Mouse (Mus musculus) spleen, postnatal 4 days (tissue): Measurements from ENCODE around the gene Mtmr11.
"Not testable (repeated sequence)": the region's sequence is repeated elsewhere in the genome, so short reads cannot be mapped to it uniquely, and the experiment has no call there.

Source experiments
- DNase-seq, 2 experiments: peaks; one replicate each; pipeline ENCODE4 v3.0.0; 2022; ENCODE audit warnings: low spot score in 2 of 2

The Mtmr11 gene

DNA sequence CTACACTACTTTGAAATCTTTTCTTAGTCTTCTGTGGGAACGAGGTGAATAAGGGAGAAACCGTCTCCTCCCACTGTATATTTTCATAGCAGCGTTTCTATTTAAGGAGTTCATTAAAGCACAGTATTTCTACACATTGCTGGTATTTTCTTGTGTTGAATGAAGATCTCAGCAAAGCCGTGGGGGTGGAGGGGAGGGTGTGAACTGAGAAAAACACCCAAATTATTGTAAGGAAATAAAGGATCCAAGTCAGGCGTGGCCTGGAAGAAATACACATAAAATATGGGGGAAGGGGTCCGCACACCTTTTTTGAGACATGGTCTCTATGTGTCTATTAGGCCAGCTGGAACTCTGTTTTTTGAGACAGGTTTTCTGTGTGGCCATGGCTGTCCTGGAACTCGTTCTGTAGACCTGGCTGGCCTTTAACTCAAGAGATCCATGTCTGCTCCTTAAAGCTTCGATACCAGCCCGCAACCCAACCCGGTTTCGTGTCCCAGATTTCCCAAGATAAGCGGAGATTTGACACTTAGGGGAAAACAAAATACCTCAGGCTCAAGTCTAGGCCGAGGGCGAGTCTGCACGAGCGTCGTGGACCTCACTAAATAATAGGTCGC lies 9.9 kb downstream of the Mtmr11 start:
- DNase-seq, result no peak

DNA sequence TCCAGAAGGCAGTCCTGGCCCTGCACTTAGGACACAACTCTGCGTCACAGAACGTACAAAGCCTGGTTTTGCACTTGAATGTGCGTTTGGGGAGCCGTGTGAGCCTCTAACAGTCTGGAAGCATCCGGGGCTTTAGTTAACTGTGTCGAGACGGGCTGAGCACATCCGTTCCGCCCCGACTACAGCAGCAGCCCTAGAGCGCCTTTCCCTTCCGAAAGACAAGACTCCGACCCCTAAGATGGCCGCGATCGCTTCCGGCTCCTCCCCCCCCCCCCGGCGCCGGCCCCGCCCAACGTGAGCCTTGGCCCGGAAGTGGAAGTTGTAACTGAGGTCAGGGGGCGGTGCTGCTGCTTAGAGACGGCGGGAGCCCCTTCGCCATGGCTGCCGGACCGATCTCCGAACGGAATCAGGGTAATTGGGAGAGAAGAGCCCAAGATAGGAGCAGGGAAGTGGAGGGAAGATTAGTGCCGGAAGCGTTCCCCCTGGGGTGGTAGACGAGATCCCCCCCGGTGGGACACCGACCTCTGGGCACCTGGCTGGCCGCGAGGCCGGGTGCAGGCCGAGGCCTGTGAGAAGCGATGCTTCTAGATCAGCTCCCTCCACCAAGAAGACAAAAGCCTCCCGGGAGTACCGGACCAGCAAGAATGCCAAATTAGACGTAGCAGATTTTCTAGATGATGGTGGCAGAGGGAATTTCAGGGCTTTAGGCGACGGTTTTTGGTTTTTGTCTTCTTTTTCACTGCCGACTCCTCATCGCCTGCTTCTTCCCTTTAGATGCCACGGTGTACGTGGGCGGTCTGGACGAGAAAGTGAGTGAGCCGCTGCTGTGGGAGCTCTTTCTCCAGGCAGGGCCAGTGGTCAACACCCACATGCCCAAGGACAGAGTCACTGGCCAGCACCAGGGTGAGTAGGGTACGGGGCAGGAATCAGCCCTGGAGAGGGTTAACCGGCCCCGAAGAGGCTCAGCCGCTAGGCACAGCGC lies 10.7 kb downstream of the Mtmr11 start, which contains the start of gene Sf3b4:
Sf3b4 (plus strand) TSS at position 136 of the 982 bp plus-strand sequence.
- DNase-seq, result peak; percentile 83 to 90

DNA sequence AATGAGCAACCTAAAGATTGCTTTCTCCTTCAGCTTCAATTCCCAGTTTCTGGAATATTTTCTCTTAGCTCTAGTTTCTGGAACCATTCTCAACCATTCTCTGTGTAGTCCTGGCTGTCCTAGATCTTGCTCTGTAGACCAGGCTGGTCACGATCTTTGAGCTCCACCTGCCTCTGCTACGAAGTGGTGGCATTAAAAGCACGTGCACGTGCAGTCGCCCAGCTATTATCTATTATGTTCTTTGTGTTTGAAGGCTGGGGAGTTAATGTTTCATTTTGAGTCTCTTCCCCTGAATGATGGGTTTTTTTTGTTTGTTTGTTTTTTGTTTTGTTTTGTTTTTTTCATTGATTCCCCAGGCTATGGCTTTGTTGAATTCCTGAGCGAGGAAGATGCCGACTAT lies 11.4 kb downstream of the Mtmr11 start:
- no peak for DNase-seq

DNA sequence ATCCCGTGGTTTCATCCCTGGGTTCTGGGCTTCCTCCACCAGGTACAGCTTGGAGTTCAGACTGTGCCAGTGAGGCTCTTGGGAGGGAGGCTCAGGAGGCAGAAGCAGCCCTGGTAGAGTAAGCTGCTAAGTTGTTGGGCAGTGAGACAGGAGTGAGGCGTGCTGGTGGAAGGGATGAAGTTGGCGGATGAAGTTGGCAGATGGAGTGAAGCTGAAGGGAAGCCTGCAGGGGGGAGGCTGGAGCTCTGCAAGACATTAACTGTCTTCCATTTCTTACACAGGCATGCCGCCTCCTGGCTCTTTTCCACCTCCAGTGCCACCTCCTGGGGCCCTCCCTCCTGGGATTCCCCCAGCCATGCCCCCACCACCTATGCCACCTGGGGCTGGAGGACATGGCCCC lies 12.2 kb downstream of the Mtmr11 start:
- not testable (repeated sequence) for DNase-seq

DNA sequence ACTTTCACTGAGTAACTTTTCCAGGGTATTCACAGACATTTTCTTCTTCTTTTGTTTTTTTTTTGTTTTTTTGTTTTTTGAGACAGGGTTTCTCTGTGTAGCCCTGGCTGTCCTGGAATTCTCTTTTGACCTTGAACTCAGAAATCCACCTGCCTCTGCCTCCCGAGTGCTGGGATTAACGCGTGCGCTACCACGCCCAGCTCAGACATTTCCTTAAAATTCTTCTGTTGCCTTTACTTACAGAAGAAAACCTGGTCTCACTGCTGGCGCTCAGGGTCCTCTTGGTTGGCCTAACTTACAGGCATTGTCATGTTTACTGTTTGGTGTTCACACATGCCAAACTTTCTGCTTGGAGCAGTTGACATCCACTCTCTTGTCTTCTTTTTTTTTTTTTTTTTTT lies 13.4 kb downstream of the Mtmr11 start:
- no peak for DNase-seq

DNA sequence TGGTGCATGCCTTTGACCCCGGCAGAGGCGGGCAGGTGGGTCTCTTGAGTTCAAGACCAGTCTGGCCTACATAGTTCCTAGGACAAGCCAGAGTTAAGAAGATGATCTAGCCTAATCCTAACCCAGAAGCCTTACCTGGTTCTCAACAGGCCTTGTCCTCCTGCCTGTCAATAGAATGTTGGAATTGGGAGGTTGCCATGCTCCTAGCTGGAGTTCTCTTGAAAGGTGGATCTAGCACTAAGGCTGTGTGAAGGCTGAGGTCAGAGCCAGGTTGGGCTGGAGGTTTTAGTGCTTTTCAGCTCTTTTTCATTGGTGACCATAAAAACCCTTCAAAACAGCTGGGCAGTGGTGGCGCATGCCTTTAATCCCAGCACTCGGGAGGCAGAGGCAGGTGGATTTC lies 16.6 kb downstream of the Mtmr11 start:
- DNase-seq, result no peak

DNA sequence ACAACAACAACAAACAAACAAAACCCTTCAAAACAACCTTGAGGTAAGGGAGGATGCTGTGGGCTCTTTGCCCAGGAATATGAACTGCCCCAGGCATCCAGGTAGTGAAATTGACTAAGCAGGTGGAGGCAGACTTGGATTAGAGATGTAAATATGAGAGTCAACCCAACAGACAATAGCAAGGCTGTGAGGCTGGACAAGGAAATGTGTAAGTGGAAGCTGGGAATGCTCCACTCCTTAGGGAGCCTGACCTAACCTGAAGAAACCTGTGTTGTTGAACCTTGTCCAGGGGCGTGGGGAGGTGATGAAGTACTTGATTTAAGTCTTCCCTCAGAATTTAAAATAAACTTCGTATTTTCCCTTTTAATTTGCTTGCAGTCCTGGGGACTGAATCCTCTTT lies 17.1 kb downstream of the Mtmr11 start:
- no peak for DNase-seq

DNA sequence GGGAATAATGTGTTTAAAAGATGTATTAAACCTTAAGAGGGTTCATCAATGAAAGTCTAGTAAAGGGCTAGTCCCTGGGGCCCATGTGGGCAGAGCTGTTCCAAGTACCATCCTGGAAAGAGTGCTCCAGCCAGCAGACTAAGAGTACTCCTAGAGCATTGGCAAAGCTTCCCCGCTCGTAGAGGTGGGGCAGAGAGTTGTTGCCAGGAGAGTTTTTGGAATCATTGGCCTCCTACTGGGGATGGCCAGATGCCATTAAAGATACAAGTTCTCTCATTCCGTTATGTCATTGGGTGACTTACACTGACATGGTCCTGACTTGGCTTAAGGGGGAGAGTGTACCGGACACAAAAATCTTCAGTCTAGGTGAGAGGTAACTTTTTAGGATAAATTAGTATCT lies 17.7 kb downstream of the Mtmr11 start:
- no peak for DNase-seq

DNA sequence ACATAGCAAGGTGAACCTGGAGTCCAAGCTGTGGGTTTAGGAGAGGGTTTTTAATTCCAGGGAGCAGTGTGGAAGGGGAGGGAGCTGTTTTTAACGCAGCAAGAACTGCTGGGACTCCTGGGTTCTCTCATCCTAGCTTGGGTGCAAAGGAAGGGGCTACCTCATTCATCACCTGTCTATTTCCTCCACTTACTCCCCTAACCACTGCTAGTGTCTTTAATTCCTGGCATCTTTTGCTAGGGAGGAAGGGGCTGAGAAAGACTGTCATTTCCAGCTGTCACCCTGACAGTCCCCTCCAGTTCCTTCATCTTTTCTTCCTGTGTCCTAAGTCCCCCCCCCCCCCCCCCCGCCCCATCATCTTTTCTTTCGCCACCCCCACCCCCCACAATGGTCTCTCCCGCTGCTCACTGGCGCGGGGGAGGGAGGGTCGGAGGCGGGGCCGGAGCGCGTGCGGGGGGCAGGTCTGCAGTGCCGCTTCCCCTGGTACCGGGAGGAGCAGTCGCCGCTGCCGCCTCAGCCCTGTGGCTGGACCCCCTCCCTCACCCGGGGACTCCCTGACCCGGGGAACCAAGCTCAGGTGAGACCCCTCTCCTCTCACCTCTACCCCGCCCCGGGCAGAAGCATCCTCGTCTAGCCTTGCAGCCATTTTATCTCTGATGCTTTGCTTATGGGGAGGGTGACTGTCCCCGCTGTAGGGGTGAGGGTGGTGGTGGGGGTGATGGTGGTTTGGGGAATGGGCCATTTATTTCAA lies 19.1 kb downstream of the Mtmr11 start, which contains the start of gene Sv2a:
Sv2a (plus strand) TSS at position 425 of the 751 bp plus-strand sequence.
- DNase-seq, result no peak

DNA sequence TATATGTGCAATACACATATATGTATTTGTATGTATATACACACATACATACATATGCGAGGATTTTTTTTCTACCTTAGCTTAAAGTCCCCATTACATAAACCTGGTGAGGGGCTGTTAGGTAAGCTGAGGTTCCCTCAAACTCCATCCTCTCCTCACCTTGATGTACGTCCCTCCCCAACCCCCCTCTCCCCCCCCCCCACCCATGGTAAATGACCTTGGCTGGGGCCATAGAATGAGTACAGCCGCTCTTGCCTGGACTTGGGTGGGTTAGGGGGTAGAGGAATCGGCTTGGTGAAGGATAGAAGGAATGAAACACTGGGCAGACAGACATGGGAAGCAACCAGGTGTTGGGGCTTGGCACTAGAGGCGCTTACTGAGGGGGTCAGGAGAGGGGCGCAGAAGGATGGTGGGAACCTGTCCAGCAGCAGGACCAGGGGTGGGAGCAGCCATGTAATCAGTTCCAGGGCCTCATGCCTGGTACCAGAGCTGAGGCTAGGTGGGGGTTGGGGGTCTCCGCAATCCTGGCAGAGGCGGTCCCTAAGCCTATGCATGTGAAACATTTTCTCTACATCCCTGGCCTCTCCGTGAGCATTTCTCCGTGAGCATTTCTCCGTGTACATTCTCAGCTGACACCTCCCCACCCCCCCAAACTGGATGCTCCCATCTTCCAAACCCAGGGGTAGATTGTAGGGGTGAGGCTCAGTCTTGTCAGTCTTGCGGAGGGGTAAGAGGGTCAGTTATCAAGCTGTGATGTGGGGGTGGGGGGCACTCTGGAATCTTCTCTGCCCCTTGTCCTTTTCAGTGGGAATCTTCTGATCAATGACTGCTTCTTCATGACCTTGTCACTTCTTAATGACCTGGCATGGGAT lies 19.9 kb downstream of the Mtmr11 start:
- no peak for DNase-seq

DNA sequence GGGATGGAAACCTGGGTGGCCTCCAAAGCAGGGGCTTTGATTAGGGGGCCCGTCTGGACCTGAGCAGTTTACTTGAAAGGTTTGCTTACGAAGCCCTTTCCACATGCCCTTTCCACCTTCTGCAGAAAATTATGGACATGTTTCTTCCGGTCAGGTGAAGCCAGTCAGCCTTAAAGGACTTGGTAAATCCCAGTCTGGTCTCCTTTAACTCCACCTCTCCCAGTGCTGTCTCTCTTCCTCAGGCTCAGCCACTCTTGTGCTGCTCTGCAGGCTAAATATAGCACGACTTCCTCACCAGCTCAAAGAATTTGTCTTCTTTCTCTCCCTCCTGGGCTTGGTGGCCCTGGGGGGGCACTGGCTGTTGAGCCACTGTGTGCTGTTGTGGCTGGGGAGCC lies 20.6 kb downstream of the Mtmr11 start:
- DNase-seq, result no peak

DNA sequence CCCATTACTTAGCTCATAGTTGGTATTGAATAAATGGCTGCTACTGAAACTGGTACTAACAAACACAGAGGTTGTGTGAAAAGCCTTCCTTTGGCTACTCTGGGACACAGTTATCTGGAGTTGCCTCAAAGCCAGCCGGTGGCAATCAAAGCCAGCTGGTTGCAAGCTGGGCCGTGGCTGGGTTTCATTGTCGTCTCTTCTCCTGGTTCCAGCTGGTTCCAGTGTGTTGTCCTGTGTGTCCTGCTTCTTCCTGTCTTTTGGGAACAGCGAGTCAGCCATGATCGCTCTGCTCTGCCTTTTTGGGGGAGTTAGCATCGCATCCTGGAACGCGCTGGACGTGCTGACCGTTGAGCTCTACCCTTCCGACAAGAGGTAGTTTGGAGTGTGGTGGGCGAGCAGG lies 31.2 kb downstream of the Mtmr11 start:
- peak in 1 of 2 experiments; percentile 57 for DNase-seq

DNA sequence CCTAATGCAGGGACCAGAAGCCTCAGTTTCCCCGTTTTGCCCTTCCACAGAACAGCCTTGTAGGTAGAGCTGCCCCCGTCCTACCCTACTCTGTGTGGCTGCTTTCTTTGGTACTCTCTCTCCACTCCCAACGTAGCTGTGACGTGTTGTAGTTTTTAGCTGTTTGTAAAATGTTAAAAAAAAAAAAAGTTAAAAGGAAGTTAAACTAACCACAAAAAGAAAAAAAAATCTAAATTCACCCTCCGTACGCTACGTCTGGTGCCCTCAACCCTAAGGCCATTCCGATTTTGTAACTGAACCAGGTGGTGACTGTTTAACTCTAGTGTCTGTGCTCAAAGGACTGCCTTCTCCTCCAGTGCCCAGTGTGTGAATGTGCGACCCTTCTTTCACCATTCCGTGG lies 33.2 kb downstream of the Mtmr11 start:
- DNase-seq, result no peak

DNA sequence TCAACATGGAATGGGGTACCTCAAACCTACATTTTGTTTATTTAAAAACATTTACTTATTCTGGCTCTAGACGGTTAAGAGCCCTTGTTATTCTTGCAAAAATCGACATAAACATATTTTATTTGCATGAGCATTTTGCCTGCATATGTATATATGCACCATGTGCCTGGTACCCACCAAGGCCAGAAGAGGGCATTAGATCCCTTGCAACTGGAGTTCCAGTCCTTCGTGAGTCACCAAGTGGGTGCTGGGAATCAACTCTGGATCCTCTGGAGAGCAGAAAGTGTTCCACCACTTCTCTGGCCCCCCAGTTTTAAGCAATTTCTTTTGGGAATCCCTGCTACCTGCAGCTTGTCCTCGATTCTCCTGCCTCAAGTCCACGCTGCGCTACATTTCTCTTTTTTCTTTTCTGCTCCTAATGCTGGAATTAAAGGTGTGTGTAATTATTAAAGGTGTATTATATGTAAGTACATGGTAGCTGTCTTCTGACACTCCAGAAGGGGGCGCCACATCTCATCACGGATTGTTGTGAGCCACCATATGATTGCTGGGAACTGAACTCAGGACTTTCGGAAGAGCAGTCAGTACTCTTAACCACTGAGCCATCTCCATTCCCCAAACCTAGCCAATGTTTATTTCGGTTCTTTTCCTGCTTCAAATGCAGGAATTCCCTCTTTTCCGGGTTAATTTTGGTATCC lies 34.0 kb downstream of the Mtmr11 start:
- no peak for DNase-seq

DNA sequence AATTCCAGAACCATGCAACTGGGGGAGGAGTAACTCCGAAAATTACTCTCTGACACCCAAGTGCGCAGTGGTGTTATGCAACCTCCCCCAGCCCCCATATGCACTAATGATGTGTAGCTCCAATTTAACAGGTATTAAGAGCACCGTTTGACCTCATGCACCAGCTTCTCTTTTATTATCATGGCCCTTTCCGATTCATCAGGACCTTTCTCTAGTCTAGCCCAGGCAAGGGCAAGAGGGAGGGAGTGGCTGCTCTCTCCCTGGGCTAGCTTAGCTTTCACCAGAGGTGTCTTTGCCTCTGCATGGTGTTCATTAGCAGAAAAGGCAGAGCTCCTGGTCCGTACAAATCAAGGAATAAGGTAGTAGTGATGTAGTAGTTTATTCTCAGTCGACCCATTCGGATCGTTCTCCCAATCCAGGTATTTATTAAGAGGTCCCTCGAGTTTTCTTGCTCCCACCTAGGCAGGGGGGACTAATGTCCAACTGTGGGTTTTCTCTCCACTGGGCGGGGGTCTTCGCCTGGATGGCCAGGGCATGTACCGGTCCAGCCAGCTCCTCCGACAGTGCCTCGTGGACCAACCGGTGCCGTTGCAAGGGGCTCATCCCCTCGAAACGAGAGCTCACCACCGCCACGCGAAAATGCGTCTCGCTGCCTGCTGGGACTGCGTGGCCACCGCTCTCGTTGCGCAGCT lies 34.8 kb downstream of the Mtmr11 start:
- DNase-seq, result no peak

DNA sequence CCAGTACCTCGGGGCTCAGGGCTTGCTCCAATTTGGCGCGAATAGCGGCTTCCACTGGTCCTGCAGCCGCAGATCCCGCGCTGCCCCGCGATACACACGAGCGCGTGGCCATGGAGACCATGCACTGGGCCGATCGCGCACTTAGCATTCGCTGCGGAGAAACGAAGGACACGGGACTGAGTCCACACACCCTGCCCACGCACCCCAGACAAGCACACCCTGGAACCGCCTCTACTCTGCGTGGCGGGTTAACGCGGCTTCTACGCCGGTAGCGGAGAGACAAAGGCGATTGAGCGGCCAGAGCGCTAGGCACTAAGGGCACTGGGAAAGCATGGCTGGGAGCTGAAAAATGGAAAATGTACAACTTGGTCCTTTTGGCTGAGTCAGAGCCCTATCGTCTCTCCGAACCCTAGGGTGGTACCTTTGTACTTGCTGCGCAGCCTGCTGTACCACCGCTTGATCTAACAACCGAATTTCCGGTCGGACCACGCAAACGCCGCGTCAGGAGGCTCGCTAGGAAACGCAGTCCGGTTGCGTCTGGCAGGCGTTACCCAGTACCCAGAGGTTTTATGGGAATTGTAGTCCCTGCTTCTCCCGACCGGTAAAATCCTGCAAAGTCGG lies 35.4 kb downstream of the Mtmr11 start:
- DNase-seq, result peak; percentile 82 to 88

DNA sequence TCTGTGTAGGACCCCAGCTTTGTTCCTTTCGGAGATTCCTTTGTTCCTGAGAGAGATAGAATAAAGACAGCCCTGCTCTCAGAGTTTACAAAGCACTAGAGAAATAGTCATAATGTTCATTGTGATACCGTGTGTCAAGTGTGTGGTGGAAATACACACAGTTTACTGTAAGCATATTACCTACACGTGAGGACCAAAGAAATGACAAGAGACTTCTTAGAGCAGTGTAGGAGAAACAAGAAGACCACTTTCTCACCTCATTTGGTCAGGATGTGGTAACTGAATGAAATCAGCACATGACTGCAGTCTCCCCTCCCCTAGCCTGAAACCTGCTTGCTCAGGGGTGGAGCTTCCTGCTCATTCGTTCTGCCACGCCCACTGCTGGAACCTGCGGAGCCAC lies 36.4 kb downstream of the Mtmr11 start:
- DNase-seq, result no peak

DNA sequence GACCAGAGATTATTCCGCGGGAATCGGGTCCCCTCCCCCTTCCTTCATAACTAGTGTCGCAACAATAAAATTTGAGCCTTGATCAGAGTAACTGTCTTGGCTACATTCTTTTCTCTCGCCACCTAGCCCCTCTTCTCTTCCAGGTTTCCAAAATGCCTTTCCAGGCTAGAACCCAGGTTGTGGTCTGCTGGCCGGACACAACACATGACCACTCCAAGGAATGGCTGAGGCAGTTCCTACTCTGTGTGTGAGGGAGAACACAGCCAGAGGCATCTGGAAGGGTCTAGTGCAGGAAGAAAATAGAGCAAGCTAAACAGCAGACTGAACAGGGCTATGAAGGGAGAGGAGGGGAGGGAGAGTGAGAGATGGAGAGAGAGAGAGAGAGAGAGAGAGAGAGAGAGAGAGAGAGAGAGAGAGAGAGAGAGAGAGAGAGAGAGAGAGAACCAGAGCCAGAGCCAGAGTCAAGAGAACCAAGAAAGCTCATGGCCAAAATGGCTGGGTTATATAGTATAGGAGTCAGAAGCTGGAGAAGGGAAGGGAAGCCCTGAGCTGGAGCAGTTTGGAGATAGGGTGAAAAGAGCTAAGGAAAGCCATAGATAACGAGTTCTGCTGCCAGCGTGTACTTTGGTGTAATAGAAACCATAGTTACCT lies 36.9 kb downstream of the Mtmr11 start:
- DNase-seq, result not testable (repeated sequence)

DNA sequence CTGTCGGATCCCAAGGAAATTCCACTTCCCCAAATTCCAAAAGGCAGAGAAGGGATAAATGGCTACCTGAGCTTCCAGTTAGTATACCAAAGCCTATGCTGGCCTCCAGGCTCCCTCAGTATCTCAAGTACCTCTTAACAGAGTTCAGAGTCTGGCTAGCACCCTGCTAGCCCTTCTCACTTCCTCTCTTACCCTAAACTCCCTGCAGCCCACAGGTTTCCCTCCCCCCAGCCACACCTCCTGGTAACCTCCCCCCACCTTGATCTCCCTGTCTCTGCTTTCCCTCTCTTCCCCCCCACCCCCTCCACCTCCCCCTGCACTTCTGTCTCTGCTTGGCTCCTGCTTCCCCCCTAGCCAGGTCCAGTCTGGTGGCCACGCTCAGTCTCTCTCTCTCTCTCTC lies 37.9 kb downstream of the Mtmr11 start:
- DNase-seq, result no peak
